Comparison of ENCODE assay signal across 21 mouse cellular contexts in genomic region chr9:48422382-48422781, GRCm38 (mm10). TPM values are rescaled to one million over a fixed set of nuclear protein-coding genes. Genes with fewer than 3 reads are reported as not detected.
DNase-seq lines count a peak whose midpoint lies in the region; ATAC-seq and TF ChIP-seq lines count a peak whose summit lies in the region.
"Had no signal": no experiment of that assay in that cellular context is flagged by ENCODE, and none has a peak within 500 bp of the region (broad histone marks: within the 10 kb centered on the region; RNA-seq: fewer than 3 reads in every experiment).

No protein-coding gene starts in this region.

- peak overlapping the region; percentile 96 for H3K4me2 ChIP-seq in CH12.LX (ENCODE audit: insufficient read depth, low read depth, poor library complexity, severe bottlenecking)
- H3K4me2 ChIP-seq in hindbrain, embryonic 11.5 days (replicated peaks; ENCODE audit: low read depth, low read length) = no peak overlapping the region
- H3K4me2 ChIP-seq: heart, embryonic 15.5 days; hindbrain, embryonic 15.5 days had no signal

- peaks cover 0 to 28% of the 10 kb centered on the region in 2 experiments for H3K36me3 ChIP-seq in CH12.LX (replicated peaks in 1 of 2; ENCODE audit: control insufficient read depth in 1 of 2, insufficient read depth in 1 of 2, low read length in 1 of 2)
- no peaks in the 10 kb centered on the region for H3K36me3 ChIP-seq in hindbrain, embryonic 11.5 days (ENCODE audit: control insufficient read depth, insufficient read depth, low read length)
- H3K36me3 ChIP-seq: heart, embryonic 15.5 days; hindbrain, embryonic 15.5 days; midbrain, embryonic 10.5 days had no signal

- TF ChIP-seq CTCF in CH12.LX (conservative IDR thresholded peaks at IDR 0.05 in 1 of 2, IDR thresholded peaks at IDR 0.05 in 1 of 2; ENCODE audit: low read depth in 2 of 2, low read length in 2 of 2) = no peak

- peak; percentile 47 for TF ChIP-seq POLR2A in CH12.LX (IDR thresholded peaks at IDR 0.05; ENCODE audit: low read depth, low read length)

- ATAC-seq in hematopoietic stem cell, adult 5-6 weeks (replicated peaks in 1 of 2; ENCODE audit: insufficient read depth in 1 of 2, low FRiP score in 2 of 2, low TSS enrichment in 1 of 2, low read depth in 1 of 2, poor library complexity in 2 of 2, severe bottlenecking in 2 of 2) = peak; percentile 74 to 82
- peak; percentile 92 for ATAC-seq in megakaryocyte progenitor cell, adult 5-6 weeks (replicated peaks; ENCODE audit: poor library complexity)
- ATAC-seq in hindbrain, embryonic 11.5 days (ENCODE audit: low FRiP score) = no peak

- peak overlapping the region; percentile 88 for H3K27ac ChIP-seq in CH12.LX (ENCODE audit: insufficient read depth, low read depth)
- no peak overlapping the region for H3K27ac ChIP-seq in hindbrain, embryonic 11.5 days (ENCODE audit: low read depth, low read length)
- H3K27ac ChIP-seq: heart, embryonic 15.5 days; hindbrain, embryonic 15.5 days; midbrain, embryonic 10.5 days had no signal

- peaks cover 6 to 44% of the 10 kb centered on the region in 2 experiments for H3K4me1 ChIP-seq in CH12.LX (ENCODE audit: control insufficient read depth in 1 of 2, insufficient read depth in 2 of 2)
- no peaks in the 10 kb centered on the region for H3K4me1 ChIP-seq in hindbrain, embryonic 11.5 days (replicated peaks; ENCODE audit: control insufficient read depth, insufficient read depth, low read length)
- H3K4me1 ChIP-seq: heart, embryonic 15.5 days; hindbrain, embryonic 15.5 days; midbrain, embryonic 10.5 days had no signal

- TF ChIP-seq EP300 in CH12.LX (IDR thresholded peaks at IDR 0.05; ENCODE audit: low read length) = peak; percentile 82

- WGBS in hindbrain, embryonic 11.5 days = 85% methylated on average over 8 of the region's 8 CpGs

- H3K4me3 ChIP-seq in CH12.LX (replicated peaks in 1 of 3; ENCODE audit: low read depth in 2 of 3, low read length in 2 of 3, poor library complexity in 1 of 3) = peak overlapping the region; percentile 40 to 57 (median 52)
- no peak overlapping the region for H3K4me3 ChIP-seq in hindbrain, embryonic 11.5 days (ENCODE audit: low read depth, low read length)
- H3K4me3 ChIP-seq: heart, embryonic 15.5 days; hindbrain, embryonic 15.5 days; midbrain, embryonic 10.5 days had no signal

- no peak for TF ChIP-seq RAD21 in CH12.LX (IDR thresholded peaks at IDR 0.05; ENCODE audit: low read depth, low read length)

- in situ Hi-C loops in CH12.LX (cut with MboI; ENCODE audit: low pct_ligation_motif_present, low pct_unique_long_range_greater_than_20kb, low sequenced_read_pairs) = no loop called here

- H3K9ac ChIP-seq in CH12.LX (ENCODE audit: insufficient read depth, low read depth) = peak overlapping the region; percentile 73
- no peak overlapping the region for H3K9ac ChIP-seq in hindbrain, embryonic 11.5 days (ENCODE audit: low read depth, low read length)
- H3K9ac ChIP-seq: heart, embryonic 15.5 days; hindbrain, embryonic 15.5 days had no signal

- dilution Hi-C loops in CH12.LX (cut with MboI; ENCODE audit: extremely low pct_ligation_motif_present, extremely low pct_unique_long_range_greater_than_20kb, low sequenced_read_pairs) = no loop called here

- no peaks in the 10 kb centered on the region for H3K27me3 ChIP-seq in CH12.LX (replicated peaks)
- H3K27me3 ChIP-seq in hindbrain, embryonic 11.5 days (ENCODE audit: control insufficient read depth, insufficient read depth, low read length) = no peaks in the 10 kb centered on the region
- H3K27me3 ChIP-seq: heart, embryonic 15.5 days; hindbrain, embryonic 15.5 days had no signal

- H3K9me3 ChIP-seq in CH12.LX (replicated peaks; ENCODE audit: low read length) = no peaks in the 10 kb centered on the region
- H3K9me3 ChIP-seq in hindbrain, embryonic 11.5 days (ENCODE audit: control insufficient read depth, low read length) = no peaks in the 10 kb centered on the region
- H3K9me3 ChIP-seq: heart, embryonic 15.5 days; hindbrain, embryonic 15.5 days; midbrain, embryonic 10.5 days had no signal

- H3K79me2 ChIP-seq in CH12.LX (replicated peaks; ENCODE audit: control insufficient read depth, extremely low read depth, insufficient read depth, poor library complexity, severe bottlenecking) = peaks cover 13% of the 10 kb centered on the region

- peak; percentile 11 for DNase-seq in layer of hippocampus, adult 9-11 months
- DNase-seq in layer of hippocampus, adult 8-10 months (ENCODE audit: low spot score in 2 of 2) = no peak
- DNase-seq in CH12.LX (ENCODE audit: extremely low read depth) = peak; percentile 69
- DNase-seq in hindbrain, embryonic 11.5 days (ENCODE audit: low spot score) = no peak
- DNase-seq in urinary bladder, postnatal 25 days (ENCODE audit: low spot score) = no peak
- DNase-seq in cerebellum, adult 18-20 months = no peak
- DNase-seq: adrenal gland, postnatal 25 days; cerebellum, postnatal 36 days; gastrocnemius, postnatal 25 days; kidney, adult 18-20 months; kidney, postnatal 25 days; layer of hippocampus, postnatal 36 days; left cerebral cortex, postnatal 4 days; lung, adult 2 months; right cerebral cortex, postnatal 14 days; thymus, adult 18-20 months had no signal

TF ChIP-seq in CH12.LX, 34 proteins besides CTCF, POLR2A, EP300 and RAD21:
- no peak for TF ChIP-seq ZKSCAN1 (IDR thresholded peaks at IDR 0.05; ENCODE audit: borderline replicate concordance, low read depth, low read length)
- no peak; the same call in 1 of the 2 replicates for TF ChIP-seq MEF2A (IDR thresholded peaks at IDR 0.05; ENCODE audit: borderline replicate concordance, low read depth, low read length)
- TF ChIP-seq RCOR1 (conservative IDR thresholded peaks at IDR 0.05; ENCODE audit: low read depth, low read length) = 0 out of 2 replicates have a peak, but pooled peaks have one; percentile 45
- no peak for TF ChIP-seq CHD1 (IDR thresholded peaks at IDR 0.05; ENCODE audit: low read depth, low read length)
- TF ChIP-seq ZC3H11A (IDR thresholded peaks at IDR 0.05; ENCODE audit: low read depth, low read length) = no peak
- peak; percentile 63; the same call in 1 of the 2 replicates for TF ChIP-seq SIN3A (IDR thresholded peaks at IDR 0.05; ENCODE audit: low read length)
- no peak for TF ChIP-seq UBTF (IDR thresholded peaks at IDR 0.05; ENCODE audit: low read depth, low read length)
- TF ChIP-seq ELF1 (IDR thresholded peaks at IDR 0.05; ENCODE audit: low read depth, low read length) = no peak
- TF ChIP-seq CHD2 (IDR thresholded peaks at IDR 0.05; ENCODE audit: low read length) = no peak
- TF ChIP-seq KAT2A (IDR thresholded peaks at IDR 0.05; ENCODE audit: insufficient replicate concordance, low read length) = no peak
- TF ChIP-seq ZMIZ1 (IDR thresholded peaks at IDR 0.05; ENCODE audit: low read depth, low read length) = no peak
- peak; percentile 47 for TF ChIP-seq BHLHE40 (IDR thresholded peaks at IDR 0.05; ENCODE audit: low read depth, low read length)
- TF ChIP-seq TBP (conservative IDR thresholded peaks at IDR 0.05; ENCODE audit: low read depth, low read length) = peak; percentile 66; the same call in 1 of the 2 replicates
- TF ChIP-seq USF1 (IDR thresholded peaks at IDR 0.05; ENCODE audit: low read depth, low read length) = no peak
- TF ChIP-seq JUN (IDR thresholded peaks at IDR 0.05; ENCODE audit: insufficient read depth, low read depth, low read length) = no peak
- TF ChIP-seq E2F4 (IDR thresholded peaks at IDR 0.05; ENCODE audit: insufficient replicate concordance, low read depth, low read length) = no peak
- peak; percentile 34; the same call in 1 of the 2 replicates for TF ChIP-seq MYC (IDR thresholded peaks at IDR 0.05; ENCODE audit: low read depth, low read length)
- no peak for TF ChIP-seq USF2 (conservative IDR thresholded peaks at IDR 0.05; ENCODE audit: low read depth, low read length)
- TF ChIP-seq GABPA (IDR thresholded peaks at IDR 0.05; ENCODE audit: insufficient replicate concordance, low read depth, low read length) = no peak
- TF ChIP-seq MAFK (IDR thresholded peaks at IDR 0.05; ENCODE audit: insufficient replicate concordance, low read length) = no peak
- TF ChIP-seq NELFE (IDR thresholded peaks at IDR 0.05; ENCODE audit: low read depth, low read length) = no peak
- peak; percentile 55; the same call in 1 of the 2 replicates for TF ChIP-seq MAZ (IDR thresholded peaks at IDR 0.05; ENCODE audit: low read depth, low read length)
- TF ChIP-seq TCF12 (IDR thresholded peaks at IDR 0.05; ENCODE audit: low read depth, low read length) = peak; percentile 63
- no peak; the same call in 1 of the 2 replicates for TF ChIP-seq SMC3 (IDR thresholded peaks at IDR 0.05; ENCODE audit: low read depth, low read length)
- no peak for TF ChIP-seq MXI1 (IDR thresholded peaks at IDR 0.05; ENCODE audit: low read depth, low read length)
- TF ChIP-seq HCFC1 (IDR thresholded peaks at IDR 0.05; ENCODE audit: low read depth, low read length) = no peak
- TF ChIP-seq POLR2AphosphoS2 (IDR thresholded peaks at IDR 0.05; ENCODE audit: low read depth, low read length) = no peak
- TF ChIP-seq ETS1 (conservative IDR thresholded peaks at IDR 0.05; ENCODE audit: low read depth, low read length) = peak; percentile 59
- TF ChIP-seq IRF4 (IDR thresholded peaks at IDR 0.05; ENCODE audit: low read depth, low read length) = peak; percentile 86
- no peak; the same call in 1 of the 2 replicates for TF ChIP-seq MAX (IDR thresholded peaks at IDR 0.05; ENCODE audit: low read length)
- no peak for TF ChIP-seq NRF1 (IDR thresholded peaks at IDR 0.05; ENCODE audit: low read depth, low read length)
- no peak for TF ChIP-seq ZNF384 (IDR thresholded peaks at IDR 0.05; ENCODE audit: low read depth, low read length)
- TF ChIP-seq PAX5 (IDR thresholded peaks at IDR 0.05; ENCODE audit: low read length) = no peak
- peak; percentile 9; the same call in 1 of the 2 replicates for TF ChIP-seq JUND (conservative IDR thresholded peaks at IDR 0.05; ENCODE audit: low read depth, low read length)
TF ChIP-seq in CH12.LX: peak in this region for 10.

RNA-seq across cellular contexts. Expression of gene Rexo2, which starts 58.0 kb away (rescaled TPM):
- total RNA-seq in layer of hippocampus, adult 8-10 months (2022) = 100 to 1,000 TPM in 3 of 4 experiments, 10 to 100 TPM in 1; 88.7 to 109 (median 102) TPM
- 120 and 161 TPM in 2 replicates for total RNA-seq in CH12.LX (2012; rRNA removed)
- total RNA-seq in CH12.LX (2014; rRNA removed) = 108 and 112 TPM in 2 replicates
- polyA plus RNA-seq in CH12.LX (2012; ENCODE audit: insufficient read length, low read depth) = 253 and 296 TPM in 2 replicates
- total RNA-seq in hematopoietic stem cell, adult 5-6 weeks (2017) = 73.2 and 150 TPM in 2 replicates
- 106 and 124 TPM in 2 replicates for total RNA-seq in megakaryocyte progenitor cell, adult 5-6 weeks (2015)
- total RNA-seq in megakaryocyte progenitor cell, adult 5-6 weeks (2017) = 164 and 165 TPM in 2 replicates
- polyA plus RNA-seq in hindbrain, embryonic 11.5 days (2014; fragmentation: Nextera tagmentation; extraction: Ambion mirVana) = 80.3 and 88.0 TPM in 2 replicates

Comparison
In these comparisons a context has a peak if more than half of its experiments do, and no peak if none do; other contexts are left out.
1. DNase-seq: peak in layer of hippocampus, adult 9-11 months (single experiment) and CH12.LX (single experiment); none in layer of hippocampus, adult 8-10 months (0 of 2), hindbrain, embryonic 11.5 days (single experiment), urinary bladder, postnatal 25 days (single experiment) and cerebellum, adult 18-20 months (0 of 2).